Mouse (Mus musculus): ENCODE measurements around the gene Tpst2. TPM values are rescaled to one million over a fixed set of nuclear protein-coding genes. Genes with fewer than 3 reads are reported as not detected.
A peak's percentile ranks its signal among the peaks of the same experiment; 100 is the strongest.

Tpst2 gene
- polyA plus RNA-seq, 1 experiment = 37.6 TPM

DNA sequence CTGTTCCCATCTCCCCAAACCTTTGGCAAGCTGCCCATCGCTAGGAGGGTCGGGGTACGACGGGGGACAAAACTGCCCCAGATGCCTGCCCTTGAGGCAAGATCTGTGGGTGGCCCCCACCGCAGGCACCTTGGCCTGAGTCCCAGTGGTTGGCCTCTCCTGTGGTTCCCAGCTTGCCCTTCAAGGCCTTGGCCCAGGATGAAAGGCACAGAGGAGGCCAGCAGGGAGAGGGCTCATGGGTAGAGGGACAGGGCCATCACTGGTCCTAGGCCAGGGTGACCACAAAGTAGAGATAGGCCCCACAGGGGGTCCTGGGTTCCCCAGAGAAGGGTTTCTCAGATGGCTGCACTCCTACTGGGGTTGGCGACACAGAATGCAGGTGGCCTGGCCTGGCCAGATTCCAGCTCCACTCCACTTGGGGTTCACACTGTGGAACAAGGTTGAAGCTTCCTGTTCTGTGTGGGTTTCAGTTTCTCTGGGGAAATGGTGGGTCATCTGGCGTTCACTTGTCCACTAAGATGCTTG lies 22.1 kb upstream of the Tpst2 start:
- DNase-seq = peak; percentile 52
- no peaks in the 10 kb centered on the region for H3K27me3 ChIP-seq (replicated peaks; ENCODE audit: control insufficient read depth, insufficient read depth, low read length)
- WGBS = 53% methylated on average over 7 of the region's 7 CpGs

DNA sequence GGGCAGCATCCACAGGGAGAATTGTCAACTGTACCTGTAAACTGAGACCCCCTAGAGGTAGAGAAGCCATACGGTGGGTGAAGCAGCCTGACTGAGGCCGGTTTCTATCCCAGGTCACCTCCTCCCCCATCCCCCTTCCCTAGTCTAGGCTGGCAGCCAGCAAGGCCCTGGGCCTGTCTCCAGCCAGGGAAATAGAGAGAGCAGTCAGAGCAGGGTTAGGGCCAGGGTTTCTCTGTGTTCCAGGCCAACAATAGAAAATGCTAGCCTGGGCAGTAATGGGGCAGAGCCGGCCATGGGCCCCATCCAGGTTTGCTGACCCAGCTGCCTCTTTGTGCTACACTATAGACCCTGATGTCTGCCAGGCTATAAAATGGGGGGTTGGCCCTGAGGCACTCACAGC lies 21.1 kb upstream of the Tpst2 start, which contains the start of gene Crybb1:
Gene Crybb1 (plus strand): TSS at position 390 of the 400 bp plus-strand sequence.
- H3K27ac ChIP-seq (ENCODE audit: insufficient read depth, low read depth, low read length) = no peak within 1 kb of the TSS
- H3K27me3 ChIP-seq (replicated peaks; ENCODE audit: control insufficient read depth, insufficient read depth, low read length) = no peaks in the 10 kb centered on the region
- H3K4me1 ChIP-seq (ENCODE audit: control insufficient read depth, insufficient read depth, low read length) = 0 out of 2 replicates have a peak, but pooled peaks cover 4% of the 10 kb centered on the region
- DNase-seq = peak; percentile 80
- no peak within 1 kb of the TSS for H3K4me3 ChIP-seq (ENCODE audit: insufficient read depth, low read depth, low read length)
- WGBS = 30% methylated on average over 3 of the region's 3 CpGs
- no peaks in the 10 kb centered on the region for H3K36me3 ChIP-seq (ENCODE audit: control insufficient read depth, insufficient read depth, low read length)
- no peak for TF ChIP-seq CTCF (conservative IDR thresholded peaks at IDR 0.05; ENCODE audit: insufficient read depth, insufficient read length, low read depth, low read length)
- TF ChIP-seq POLR2A (IDR thresholded peaks at IDR 0.05; ENCODE audit: low read depth, low read length) = no peak

More for the DNA sequence above, 22.1 kb upstream of the Tpst2 start:
- no peak overlapping the region for H3K4me3 ChIP-seq (ENCODE audit: insufficient read depth, low read depth, low read length)
- no peak for TF ChIP-seq POLR2A (IDR thresholded peaks at IDR 0.05; ENCODE audit: low read depth, low read length)
- no peak for TF ChIP-seq CTCF (conservative IDR thresholded peaks at IDR 0.05; ENCODE audit: insufficient read depth, insufficient read length, low read depth, low read length)
- H3K4me1 ChIP-seq (ENCODE audit: control insufficient read depth, insufficient read depth, low read length) = 0 out of 2 replicates have a peak, but pooled peaks cover 4% of the 10 kb centered on the region
- H3K36me3 ChIP-seq (ENCODE audit: control insufficient read depth, insufficient read depth, low read length) = no peaks in the 10 kb centered on the region
- no peak overlapping the region for H3K27ac ChIP-seq (ENCODE audit: insufficient read depth, low read depth, low read length)

DNA sequence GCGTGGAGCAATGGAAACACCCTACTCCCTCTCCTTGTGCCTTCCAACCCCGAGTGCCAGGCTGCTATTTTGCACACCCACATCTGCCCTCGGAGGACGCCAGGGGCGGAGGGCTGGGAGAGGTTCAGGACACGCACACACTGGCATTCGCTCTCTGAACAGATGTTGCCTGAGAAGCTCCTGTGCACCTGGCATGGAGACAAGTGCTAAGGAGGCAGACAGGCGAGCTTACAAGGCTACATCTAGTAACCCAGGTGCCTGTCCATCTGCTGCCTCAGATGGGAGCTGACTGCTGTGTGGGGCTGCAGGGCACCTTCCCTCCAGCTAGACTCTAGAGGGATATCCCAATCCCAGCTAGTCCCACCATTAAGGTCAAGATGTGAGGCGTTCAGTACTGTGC lies 20.0 kb upstream of the Tpst2 start:
- H3K27ac ChIP-seq (ENCODE audit: insufficient read depth, low read depth, low read length) = no peak overlapping the region
- no peak for DNase-seq
- no peak overlapping the region for H3K4me3 ChIP-seq (ENCODE audit: insufficient read depth, low read depth, low read length)
- 68% methylated on average over 9 of the region's 9 CpGs for WGBS
- TF ChIP-seq CTCF (conservative IDR thresholded peaks at IDR 0.05; ENCODE audit: insufficient read depth, insufficient read length, low read depth, low read length) = no peak
- no peak for TF ChIP-seq POLR2A (IDR thresholded peaks at IDR 0.05; ENCODE audit: low read depth, low read length)
- no peaks in the 10 kb centered on the region for H3K27me3 ChIP-seq (replicated peaks; ENCODE audit: control insufficient read depth, insufficient read depth, low read length)
- H3K36me3 ChIP-seq (ENCODE audit: control insufficient read depth, insufficient read depth, low read length) = no peaks in the 10 kb centered on the region
- H3K4me1 ChIP-seq (ENCODE audit: control insufficient read depth, insufficient read depth, low read length) = 0 out of 2 replicates have a peak, but pooled peaks cover 3% of the 10 kb centered on the region

DNA sequence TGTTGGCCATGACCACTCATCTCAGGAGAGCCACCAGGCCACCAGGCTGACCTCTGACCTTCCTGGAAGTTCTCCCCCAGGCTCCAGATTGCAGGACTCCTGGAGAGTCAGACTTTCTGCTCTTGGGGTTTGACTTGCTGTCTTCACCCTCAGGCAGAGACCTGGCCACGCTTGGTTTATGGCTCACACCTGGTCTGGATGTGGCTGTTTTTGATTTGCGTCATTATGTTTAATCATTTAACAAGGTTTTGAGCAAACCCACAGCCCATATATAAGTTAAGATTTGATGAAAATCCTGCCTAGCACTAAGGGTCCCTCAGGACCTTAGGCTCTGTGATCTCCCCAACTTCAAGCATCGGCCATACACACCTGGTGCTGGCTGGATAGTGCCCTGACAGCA lies 18.6 kb upstream of the Tpst2 start:
- H3K4me1 ChIP-seq (ENCODE audit: control insufficient read depth, insufficient read depth, low read length) = no peaks in the 10 kb centered on the region
- H3K27me3 ChIP-seq (replicated peaks; ENCODE audit: control insufficient read depth, insufficient read depth, low read length) = no peaks in the 10 kb centered on the region
- DNase-seq = no peak
- TF ChIP-seq CTCF (conservative IDR thresholded peaks at IDR 0.05; ENCODE audit: insufficient read depth, insufficient read length, low read depth, low read length) (no peak), POLR2A (IDR thresholded peaks at IDR 0.05; ENCODE audit: low read depth, low read length) (no peak)
- H3K27ac ChIP-seq (ENCODE audit: insufficient read depth, low read depth, low read length) = no peak overlapping the region
- no peak overlapping the region for H3K4me3 ChIP-seq (ENCODE audit: insufficient read depth, low read depth, low read length)
- no peaks in the 10 kb centered on the region for H3K36me3 ChIP-seq (ENCODE audit: control insufficient read depth, insufficient read depth, low read length)
- whole genome bisulfite sequencing = 70% methylated on average over 3 of the region's 3 CpGs

DNA sequence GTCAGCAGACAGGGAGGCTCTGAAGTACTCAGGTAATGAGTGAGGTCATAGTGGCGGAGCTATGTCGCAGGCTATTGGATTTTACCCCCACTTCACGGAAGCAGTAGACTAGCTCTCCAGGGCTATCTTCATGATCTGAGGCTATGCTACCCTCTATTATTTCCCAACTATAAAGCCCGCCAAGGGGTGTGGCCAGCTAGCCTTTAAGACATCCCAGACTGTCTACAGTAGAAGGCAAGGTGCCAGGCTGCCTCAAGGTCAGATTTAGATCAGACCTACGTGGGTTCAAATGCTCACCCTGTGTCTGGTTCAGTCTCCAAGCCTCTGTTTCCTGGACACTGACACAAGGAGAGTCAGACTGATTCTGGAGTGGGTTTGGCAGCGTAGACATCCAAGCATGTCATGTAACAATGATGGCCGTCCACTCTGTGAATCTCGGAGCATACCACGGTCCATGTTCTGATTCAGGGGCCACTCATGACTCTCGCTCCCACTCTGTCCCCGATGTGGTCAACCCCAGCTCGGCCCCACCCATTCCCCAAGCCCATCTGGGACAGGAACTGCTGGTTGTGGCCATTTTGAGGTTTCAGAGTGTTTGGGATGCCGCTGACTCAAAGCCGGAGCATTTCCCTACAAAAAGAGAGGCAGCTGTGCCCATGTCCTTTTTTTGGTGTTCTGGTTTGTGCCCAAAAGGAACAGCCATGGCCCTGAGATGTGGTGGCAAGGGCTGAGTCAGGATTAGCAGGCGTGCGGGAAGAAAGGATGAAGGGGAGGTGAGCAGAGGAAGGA lies 16.4 kb upstream of the Tpst2 start:
- no peak for DNase-seq
- no peak overlapping the region for H3K4me3 ChIP-seq (ENCODE audit: insufficient read depth, low read depth, low read length)
- TF ChIP-seq CTCF (conservative IDR thresholded peaks at IDR 0.05; ENCODE audit: insufficient read depth, insufficient read length, low read depth, low read length) = no peak
- TF ChIP-seq POLR2A (IDR thresholded peaks at IDR 0.05; ENCODE audit: low read depth, low read length) = no peak
- no peaks in the 10 kb centered on the region for H3K4me1 ChIP-seq (ENCODE audit: control insufficient read depth, insufficient read depth, low read length)
- no peaks in the 10 kb centered on the region for H3K27me3 ChIP-seq (replicated peaks; ENCODE audit: control insufficient read depth, insufficient read depth, low read length)
- 84% methylated on average over 16 of the region's 16 CpGs for WGBS
- no peak overlapping the region for H3K27ac ChIP-seq (ENCODE audit: insufficient read depth, low read depth, low read length)
- H3K36me3 ChIP-seq (ENCODE audit: control insufficient read depth, insufficient read depth, low read length) = no peaks in the 10 kb centered on the region

DNA sequence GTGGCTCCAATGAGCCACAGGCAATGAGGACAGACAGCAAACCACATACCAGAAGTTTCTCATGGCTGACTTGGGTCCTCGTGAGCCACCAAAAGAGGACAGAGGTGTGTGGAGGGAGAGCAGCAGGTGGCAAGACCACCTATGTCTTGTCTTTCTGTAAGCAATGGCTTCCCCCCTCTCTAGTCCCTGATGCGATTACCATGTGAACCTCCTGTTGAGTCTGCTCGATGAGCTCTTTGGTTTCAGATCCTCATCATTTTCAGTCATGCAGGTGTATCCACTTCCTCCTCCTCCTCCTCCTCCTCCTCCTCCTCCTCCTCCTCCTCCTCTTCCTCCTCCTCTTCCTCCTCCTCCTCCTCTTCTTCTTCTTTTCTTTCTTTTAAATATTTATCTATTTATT lies 15.7 kb upstream of the Tpst2 start:
- Histone ChIP-seq H3K36me3 (ENCODE audit: control insufficient read depth, insufficient read depth, low read length) (no peaks in the 10 kb centered on the region), H3K27me3 (replicated peaks; ENCODE audit: control insufficient read depth, insufficient read depth, low read length) (no peaks in the 10 kb centered on the region), H3K27ac (ENCODE audit: insufficient read depth, low read depth, low read length) (no peak overlapping the region), H3K4me3 (ENCODE audit: insufficient read depth, low read depth, low read length) (no peak overlapping the region), H3K4me1 (ENCODE audit: control insufficient read depth, insufficient read depth, low read length) (no peaks in the 10 kb centered on the region)
- no peak for DNase-seq
- 76% methylated on average over 3 of the region's 3 CpGs for WGBS
- TF ChIP-seq CTCF (conservative IDR thresholded peaks at IDR 0.05; ENCODE audit: insufficient read depth, insufficient read length, low read depth, low read length) (no peak), POLR2A (IDR thresholded peaks at IDR 0.05; ENCODE audit: low read depth, low read length) (no peak)

DNA sequence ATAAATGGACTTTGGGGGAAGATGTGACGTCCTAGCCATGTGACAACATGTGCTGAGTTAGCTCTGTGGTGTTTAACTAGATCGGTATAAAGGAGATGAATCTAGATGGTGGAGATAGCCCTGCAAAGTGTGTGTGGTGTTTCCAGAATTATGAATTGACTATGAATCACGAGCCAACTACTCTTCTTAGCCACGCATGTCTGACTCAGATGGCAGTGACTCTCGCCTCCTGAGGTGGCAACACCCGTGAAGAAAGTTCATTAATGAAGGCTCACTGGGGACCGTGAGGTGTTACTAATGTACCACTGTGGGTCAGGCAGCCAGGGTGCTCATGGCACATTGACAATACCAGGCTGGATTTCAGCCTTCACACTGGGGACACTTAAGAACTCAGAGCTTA lies 12.4 kb upstream of the Tpst2 start:
- WGBS = 75% methylated on average over 7 of the region's 7 CpGs
- TF ChIP-seq CTCF (conservative IDR thresholded peaks at IDR 0.05; ENCODE audit: insufficient read depth, insufficient read length, low read depth, low read length) (no peak), POLR2A (IDR thresholded peaks at IDR 0.05; ENCODE audit: low read depth, low read length) (no peak)
- Histone ChIP-seq H3K36me3 (ENCODE audit: control insufficient read depth, insufficient read depth, low read length) (no peaks in the 10 kb centered on the region), H3K4me1 (ENCODE audit: control insufficient read depth, insufficient read depth, low read length) (no peaks in the 10 kb centered on the region), H3K27me3 (replicated peaks; ENCODE audit: control insufficient read depth, insufficient read depth, low read length) (no peaks in the 10 kb centered on the region), H3K4me3 (ENCODE audit: insufficient read depth, low read depth, low read length) (no peak overlapping the region), H3K27ac (ENCODE audit: insufficient read depth, low read depth, low read length) (no peak overlapping the region)
- no peak for DNase-seq

Measured in kidney, adult 2 months (tissue).